Mouse (Mus musculus) lung, embryonic 15.5 days (tissue): ENCODE measurements at regions not wholly inside any gene's neighbourhood (a gene's known extent, or its start where the extent isn't known, plus 50 kb on each side); places are given as distances from the start of the nearest gene placed in this dataset. TPM values are rescaled to one million over a fixed set of nuclear protein-coding genes. Genes with fewer than 3 reads are reported as not detected.

ENCODE experiments used
- microRNA counts: library from miRNA; unstranded; fragments of <30 nt; microRNA quantifications from one replicate; lab custom pipeline; 2016
- microRNA-seq: library from miRNA; unstranded; fragments of <30 nt; microRNA quantifications from one replicate; pipeline ENCODE4, GENCODE M21; 2016

MicroRNA genes in the stretch of these regions (microRNA counts, 519-probe panel; counts per million panel counts)
- microRNA mmu-miR-2136 (lab: Ali Mortazavi, UCI) = 19.7 counts per million

Small RNA genes in the stretch of these regions (microRNA-seq; reads per million reads assigned to microRNA genes)
- gene Mir2136 = not detected
